ENCODE assay signal across 23 mouse cellular contexts in genomic region chr1:178573406-178574032, GRCm38 (mm10). TPM values are rescaled to one million over a fixed set of nuclear protein-coding genes. Genes with fewer than 3 reads are reported as not detected.
DNase-seq lines count a peak whose midpoint lies in the region; ATAC-seq lines count a peak whose summit lies in the region.
"Had no signal": no experiment of that assay in that cellular context is flagged by ENCODE, and none has a peak within 500 bp of the region (broad histone marks: within the 10 kb centered on the region; RNA-seq: fewer than 3 reads in every experiment).

No protein-coding gene starts in this region.

- 76% methylated on average over 4 of the region's 4 CpGs for WGBS in forebrain, embryonic 10.5 days
- WGBS in forebrain, embryonic 14.5 days: 77% methylated on average over 4 of the region's 4 CpGs
- 45% methylated on average over 4 of the region's 4 CpGs for WGBS in lung, embryonic 16.5 days
- WGBS in embryonic facial prominence, embryonic 10.5 days: 53% methylated on average over 4 of the region's 4 CpGs

- H3K4me3 ChIP-seq in forebrain, embryonic 10.5 days: no peak overlapping the region
- H3K4me3 ChIP-seq in forebrain, embryonic 14.5 days (ENCODE audit: low read depth, low read length): no peak overlapping the region
- H3K4me3 ChIP-seq in lung, embryonic 16.5 days (ENCODE audit: low read length): no peak overlapping the region
- H3K4me3 ChIP-seq in embryonic facial prominence, embryonic 10.5 days: no peak overlapping the region
- H3K4me3 ChIP-seq: embryonic facial prominence, embryonic 12.5 days; heart, adult 2 months; heart, embryonic 13.5 days; hindbrain, embryonic 12.5 days had no signal

- ATAC-seq in forebrain, embryonic 14.5 days: no peak
- peak; percentile 60 for ATAC-seq in lung, embryonic 16.5 days (ENCODE audit: low read depth)
- ATAC-seq: CD4-positive, CD25-positive, alpha-beta regulatory T cell, adult 4 months; forebrain, embryonic 16.5 days; hindbrain, embryonic 16.5 days; inflammation-experienced regulatory T-cells, adult 6 months had no signal

- DNase-seq in forebrain, embryonic 10.5 days (ENCODE audit: extremely low spot score, low spot score): no peak
- no peak for DNase-seq in forebrain, embryonic 14.5 days (ENCODE audit: low spot score)
- no peak for DNase-seq in lung, postnatal 14 days
- DNase-seq in embryonic facial prominence, embryonic 10.5 days (ENCODE audit: low spot score): peak; percentile 46
- peak; percentile 62 for DNase-seq in fibroblast of lung, adult 2 months (ENCODE audit: low read depth)
- DNase-seq in cerebellum, adult 18-20 months: no peak
- DNase-seq in heart, postnatal 10 days: no peak
- DNase-seq: adrenal gland, postnatal 14 days; B cell, adult 2 months; cerebellum, adult 11-12 months; cerebellum, postnatal 10 days; gastrocnemius, postnatal 10 days; heart, adult 2 months; heart, postnatal 4 days had no signal

- H3K9me3 ChIP-seq in forebrain, embryonic 10.5 days: peaks cover 8% of the 10 kb centered on the region; the same call in 1 of the 2 replicates
- H3K9me3 ChIP-seq in forebrain, embryonic 14.5 days (replicated peaks; ENCODE audit: control insufficient read depth, low read length): no peaks in the 10 kb centered on the region
- 0 out of 2 replicates have a peak, but pooled peaks cover 7% of the 10 kb centered on the region for H3K9me3 ChIP-seq in lung, embryonic 16.5 days (ENCODE audit: control insufficient read depth, low read length)
- peaks cover 8% of the 10 kb centered on the region for H3K9me3 ChIP-seq in embryonic facial prominence, embryonic 10.5 days
- H3K9me3 ChIP-seq: G1E had no signal

- no peak overlapping the region for H3K4me2 ChIP-seq in forebrain, embryonic 14.5 days (ENCODE audit: low read length)
- H3K4me2 ChIP-seq in lung, embryonic 16.5 days (ENCODE audit: low read depth, low read length): no peak overlapping the region
- H3K4me2 ChIP-seq: embryonic facial prominence, embryonic 12.5 days; heart, embryonic 13.5 days; hindbrain, embryonic 12.5 days had no signal

- H3K4me1 ChIP-seq in forebrain, embryonic 10.5 days: peaks cover 50% of the 10 kb centered on the region
- no peaks in the 10 kb centered on the region for H3K4me1 ChIP-seq in forebrain, embryonic 14.5 days (ENCODE audit: control insufficient read depth, insufficient read depth, low read length)
- H3K4me1 ChIP-seq in lung, embryonic 16.5 days (replicated peaks; ENCODE audit: control insufficient read depth, insufficient read depth, low read length): 0 out of 2 replicates have a peak, but pooled peaks cover 3% of the 10 kb centered on the region
- H3K4me1 ChIP-seq in embryonic facial prominence, embryonic 10.5 days: peaks cover 60% of the 10 kb centered on the region

- H3K27ac ChIP-seq in forebrain, embryonic 10.5 days: 0 out of 2 replicates have a peak overlapping the region, but pooled peaks have one; percentile 35
- no peak overlapping the region for H3K27ac ChIP-seq in forebrain, embryonic 14.5 days (ENCODE audit: low read depth, low read length)
- no peak overlapping the region for H3K27ac ChIP-seq in lung, embryonic 16.5 days (ENCODE audit: low read length)
- peak overlapping the region; percentile 66 for H3K27ac ChIP-seq in embryonic facial prominence, embryonic 10.5 days (replicated peaks)
- H3K27ac ChIP-seq: embryonic facial prominence, embryonic 12.5 days; heart, adult 2 months; heart, embryonic 13.5 days; hindbrain, embryonic 12.5 days had no signal

- intact Hi-C loops in heart, postnatal 10 days (cut with DNase I): no loop called here

- peaks cover 14% of the 10 kb centered on the region for H3K27me3 ChIP-seq in forebrain, embryonic 10.5 days (ENCODE audit: poor library complexity, severe bottlenecking)
- H3K27me3 ChIP-seq in forebrain, embryonic 14.5 days (replicated peaks; ENCODE audit: control insufficient read depth, insufficient read depth, low read length): no peaks in the 10 kb centered on the region
- no peaks in the 10 kb centered on the region for H3K27me3 ChIP-seq in lung, embryonic 16.5 days (ENCODE audit: control insufficient read depth, insufficient read depth, low read depth, low read length)
- H3K27me3 ChIP-seq in embryonic facial prominence, embryonic 10.5 days (replicated peaks; ENCODE audit: low read depth, poor library complexity, severe bottlenecking): no peaks in the 10 kb centered on the region
- H3K27me3 ChIP-seq: embryonic facial prominence, embryonic 12.5 days; heart, embryonic 13.5 days; hindbrain, embryonic 12.5 days had no signal

- H3K36me3 ChIP-seq in forebrain, embryonic 10.5 days (replicated peaks): no peaks in the 10 kb centered on the region
- H3K36me3 ChIP-seq in forebrain, embryonic 14.5 days (ENCODE audit: control insufficient read depth, insufficient read depth, low read length): no peaks in the 10 kb centered on the region
- H3K36me3 ChIP-seq in lung, embryonic 16.5 days (ENCODE audit: control insufficient read depth, insufficient read depth, low read length): no peaks in the 10 kb centered on the region
- H3K36me3 ChIP-seq in embryonic facial prominence, embryonic 10.5 days (replicated peaks): peaks cover 20% of the 10 kb centered on the region
- H3K36me3 ChIP-seq: G1E; hindbrain, embryonic 12.5 days had no signal

- no peak overlapping the region for H3K9ac ChIP-seq in forebrain, embryonic 14.5 days (ENCODE audit: low read length)
- H3K9ac ChIP-seq in lung, embryonic 16.5 days (ENCODE audit: low read length): no peak overlapping the region
- H3K9ac ChIP-seq: embryonic facial prominence, embryonic 12.5 days; heart, embryonic 13.5 days; hindbrain, embryonic 12.5 days had no signal

RNA-seq across cellular contexts. Expression of gene Kif26b, which starts 44.6 kb away (rescaled TPM):
- polyA plus RNA-seq in forebrain, embryonic 10.5 days (2016; fragmentation: Nextera tagmentation; extraction: Ambion mirVana): 4.6 and 4.7 TPM in 2 replicates
- 2.7 and 3.8 TPM in 2 replicates for polyA plus RNA-seq in forebrain, embryonic 14.5 days (2014; fragmentation: Nextera tagmentation; extraction: Ambion mirVana)
- polyA plus RNA-seq in lung, embryonic 16.5 days (2015; fragmentation: Nextera tagmentation; extraction: Ambion mirVana): 0.68 and 0.97 TPM in 2 replicates
- polyA plus RNA-seq in embryonic facial prominence, embryonic 10.5 days (2016; fragmentation: Nextera tagmentation; extraction: Ambion mirVana): 9.0 and 10.2 TPM in 2 replicates
- 10 to 100 TPM; 10.9 to 12.9 TPM for total RNA-seq in heart, postnatal 10 days (2021)
- polyA plus RNA-seq: inflammation-experienced regulatory T-cells, adult 6 months had no signal

Comparison
In these comparisons a context has a peak if more than half of its experiments do, and no peak if none do; other contexts are left out.
1. H3K27ac ChIP-seq: peak in forebrain, embryonic 10.5 days (single experiment) and embryonic facial prominence, embryonic 10.5 days (single experiment); none in forebrain, embryonic 14.5 days (single experiment) and lung, embryonic 16.5 days (single experiment).
2. DNase-seq: peak in embryonic facial prominence, embryonic 10.5 days (single experiment) and fibroblast of lung, adult 2 months (single experiment); none in forebrain, embryonic 10.5 days (single experiment), forebrain, embryonic 14.5 days (single experiment), lung, postnatal 14 days (single experiment), cerebellum, adult 18-20 months (0 of 2) and heart, postnatal 10 days (0 of 2).